Mouse (Mus musculus) liver, embryonic 15.5 days (tissue): ENCODE measurements around the gene Fxyd3. TPM values are rescaled to one million over a fixed set of nuclear protein-coding genes. Genes with fewer than 3 reads are reported as not detected.

ENCODE experiments used
- ATAC-seq: fragments of 200-750 bp; cut with Nextera tagmentation; 2 replicates; pipeline ENCODE4 v1.8.0; 2017; ENCODE audit warnings: moderate number of reproducible peaks, mild to moderate bottlenecking, moderate library complexity; ENCODE audit not compliant: insufficient read depth
- H3K27ac ChIP-seq: fragments of 300-500 bp; sonication (generic); replicated peaks from 2 replicates; pipeline ENCODE4 v1.5.1; 2015; ENCODE audit warnings: mild to moderate bottlenecking, inconsistent platforms
- H3K27me3 ChIP-seq: fragments of 300-500 bp; sonication (generic); 2 replicates; pipeline ENCODE4 v1.6.1; 2015; ENCODE audit warnings: mild to moderate bottlenecking, inconsistent platforms
- H3K36me3 ChIP-seq: fragments of 300-500 bp; sonication (generic); replicated peaks from 2 replicates; pipeline ENCODE4 v1.6.1; 2015; ENCODE audit warnings: moderate library complexity, mild to moderate bottlenecking, inconsistent platforms
- H3K4me1 ChIP-seq: fragments of 300-500 bp; sonication (generic); replicated peaks from 2 replicates; pipeline ENCODE4 v1.6.1; 2015; ENCODE audit warnings: inconsistent platforms
- H3K4me2 ChIP-seq: fragments of 300-500 bp; sonication (generic); 2 replicates; pipeline ENCODE4 v1.6.1; 2015; ENCODE audit warnings: moderate library complexity, mild to moderate bottlenecking, inconsistent platforms
- H3K4me3 ChIP-seq: fragments of 300-500 bp; sonication (generic); replicated peaks from 2 replicates; pipeline ENCODE4 v1.5.1; 2015; ENCODE audit warnings: mild to moderate bottlenecking, inconsistent platforms
- H3K9ac ChIP-seq: fragments of 300-500 bp; sonication (generic); 2 replicates; pipeline ENCODE4 v1.6.1; 2015; ENCODE audit warnings: moderate library complexity, mild to moderate bottlenecking, inconsistent platforms
- H3K9me3 ChIP-seq: fragments of 300-500 bp; sonication (generic); replicated peaks from 2 replicates; pipeline ENCODE4 v1.6.1; 2016; ENCODE audit warnings: inconsistent platforms
- WGBS: fragments of 180-500 bp; shearing (Covaris S2); methylation state at CpG from one replicate; pipeline ENCODE4 v1.1.7; 2015; ENCODE audit warnings: mixed read lengths; ENCODE audit not compliant: insufficient replicate concordance; 5-methylcytosine and 5-hydroxymethylcytosine counted together
- polyA plus RNA-seq: library from polyadenylated mRNA; unstranded; fragments of >200 nt; fragmentation: Nextera tagmentation; extraction: Ambion mirVana; gene quantifications from 2 replicates; pipeline ENCODE4 v1.2.1, GENCODE M21; 2015

Fxyd3 gene
- polyA plus RNA-seq, 1 experiment from 2014 or later: 0.35 TPM

GRCm38 (mm10) chr7:31082831-31083588 is 6.5 kb upstream of the Fxyd3 start:
- Histone ChIP-seq H3K27me3 (no peaks in the 10 kb centered on the region), H3K9me3 (no peaks in the 10 kb centered on the region), H3K36me3 (no peaks in the 10 kb centered on the region), H3K9ac (no peak overlapping the region), H3K4me2 (no peak overlapping the region), H3K4me1 (no peaks in the 10 kb centered on the region; the same call in 1 of the 2 replicates), H3K4me3 (no peak overlapping the region), H3K27ac (no peak overlapping the region)
- ATAC-seq: no peak
- WGBS: 52% methylated on average over 14 of the region's 14 CpGs

GRCm38 (mm10) chr7:31082106-31082505 is 5.6 kb upstream of the Fxyd3 start:
- Histone ChIP-seq H3K9me3 (no peaks in the 10 kb centered on the region), H3K4me1 (no peaks in the 10 kb centered on the region; the same call in 1 of the 2 replicates), H3K27ac (no peak overlapping the region), H3K4me2 (no peak overlapping the region), H3K27me3 (no peaks in the 10 kb centered on the region), H3K9ac (no peak overlapping the region), H3K36me3 (no peaks in the 10 kb centered on the region), H3K4me3 (no peak overlapping the region)
- no peak for ATAC-seq

GRCm38 (mm10) chr7:31081106-31081505 is 4.6 kb upstream of the Fxyd3 start:
- WGBS: 21% methylated on average over 1 of the region's 1 CpGs
- Histone ChIP-seq H3K4me2 (no peak overlapping the region), H3K4me3 (no peak overlapping the region), H3K4me1 (no peaks in the 10 kb centered on the region; the same call in 1 of the 2 replicates), H3K9ac (no peak overlapping the region), H3K9me3 (no peaks in the 10 kb centered on the region), H3K27ac (no peak overlapping the region), H3K36me3 (no peaks in the 10 kb centered on the region), H3K27me3 (no peaks in the 10 kb centered on the region)
- ATAC-seq: no peak

- H3K27ac ChIP-seq: no peak overlapping the region
- no peaks in the 10 kb centered on the region for H3K36me3 ChIP-seq
- no peak overlapping the region for H3K4me3 ChIP-seq
- H3K9me3 ChIP-seq: no peaks in the 10 kb centered on the region
- H3K9ac ChIP-seq: no peak overlapping the region
- no peak overlapping the region for H3K4me2 ChIP-seq
- 55% methylated on average over 3 of the region's 3 CpGs for WGBS
- no peaks in the 10 kb centered on the region; the same call in 1 of the 2 replicates for H3K4me1 ChIP-seq
- no peaks in the 10 kb centered on the region for H3K27me3 ChIP-seq
- ATAC-seq: no peak
Measured at GRCm38 (mm10) chr7:31080611-31081010, 4.1 kb upstream of the Fxyd3 start.

GRCm38 (mm10) chr7:31079670-31080069 is 3.2 kb upstream of the Fxyd3 start:
- WGBS: 73% methylated on average over 8 of the region's 8 CpGs
- H3K27ac ChIP-seq: no peak overlapping the region
- H3K4me2 ChIP-seq: no peak overlapping the region
- H3K4me1 ChIP-seq: no peaks in the 10 kb centered on the region
- no peak for ATAC-seq
- H3K27me3 ChIP-seq: no peaks in the 10 kb centered on the region
- no peaks in the 10 kb centered on the region for H3K36me3 ChIP-seq
- H3K4me3 ChIP-seq: no peak overlapping the region
- H3K9ac ChIP-seq: no peak overlapping the region
- H3K9me3 ChIP-seq: no peaks in the 10 kb centered on the region

- Histone ChIP-seq H3K9ac (no peak overlapping the region), H3K4me3 (no peak overlapping the region), H3K27me3 (no peaks in the 10 kb centered on the region), H3K4me1 (no peaks in the 10 kb centered on the region), H3K9me3 (no peaks in the 10 kb centered on the region), H3K36me3 (no peaks in the 10 kb centered on the region), H3K4me2 (no peak overlapping the region), H3K27ac (no peak overlapping the region)
- 25% methylated on average over 5 of the region's 5 CpGs for WGBS
- ATAC-seq: no peak
Measured at GRCm38 (mm10) chr7:31077885-31078445, 1.5 kb upstream of the Fxyd3 start.

- ATAC-seq: no peak
- H3K9ac ChIP-seq: no peak overlapping the region
Measured at GRCm38 (mm10) chr7:31077470-31077869, 966 bp upstream of the Fxyd3 start.

GRCm38 (mm10) chr7:31074713-31075069 is 1.8 kb downstream of the Fxyd3 start:
- no peak for ATAC-seq
- H3K4me2 ChIP-seq: no peak overlapping the region
- no peaks in the 10 kb centered on the region for H3K27me3 ChIP-seq
- no peak overlapping the region for H3K4me3 ChIP-seq
- H3K9ac ChIP-seq: no peak overlapping the region
- H3K27ac ChIP-seq: no peak overlapping the region
- 47% methylated on average over 5 of the region's 5 CpGs for WGBS
- no peaks in the 10 kb centered on the region for H3K36me3 ChIP-seq
- no peaks in the 10 kb centered on the region for H3K4me1 ChIP-seq
- H3K9me3 ChIP-seq: no peaks in the 10 kb centered on the region

More at GRCm38 (mm10) chr7:31077470-31077869, 966 bp upstream of the Fxyd3 start:
- no peaks in the 10 kb centered on the region for H3K27me3 ChIP-seq
- H3K4me3 ChIP-seq: no peak overlapping the region
- no peaks in the 10 kb centered on the region for H3K9me3 ChIP-seq
- H3K4me1 ChIP-seq: no peaks in the 10 kb centered on the region
- no peaks in the 10 kb centered on the region for H3K36me3 ChIP-seq
- H3K4me2 ChIP-seq: no peak overlapping the region
- WGBS: 49% methylated on average over 6 of the region's 6 CpGs
- no peak overlapping the region for H3K27ac ChIP-seq

- H3K27me3 ChIP-seq: no peaks in the 10 kb centered on the region
- no peak overlapping the region for H3K4me2 ChIP-seq
- no peak overlapping the region for H3K27ac ChIP-seq
- no peak overlapping the region for H3K4me3 ChIP-seq
- H3K9ac ChIP-seq: no peak overlapping the region
- H3K4me1 ChIP-seq: no peaks in the 10 kb centered on the region
- no peak for ATAC-seq
- WGBS: 48% methylated on average over 7 of the region's 7 CpGs
- no peaks in the 10 kb centered on the region for H3K9me3 ChIP-seq
- no peaks in the 10 kb centered on the region for H3K36me3 ChIP-seq
Measured at GRCm38 (mm10) chr7:31074061-31074712, 2.3 kb downstream of the Fxyd3 start.

- no peaks in the 10 kb centered on the region for H3K9me3 ChIP-seq
- H3K27ac ChIP-seq: no peak overlapping the region
- no peak overlapping the region for H3K4me3 ChIP-seq
- H3K27me3 ChIP-seq: no peaks in the 10 kb centered on the region
- no peaks in the 10 kb centered on the region for H3K36me3 ChIP-seq
- ATAC-seq: no peak
- no peak overlapping the region for H3K4me2 ChIP-seq
- H3K4me1 ChIP-seq: no peaks in the 10 kb centered on the region
- H3K9ac ChIP-seq: no peak overlapping the region
Measured at GRCm38 (mm10) chr7:31073546-31073945, 3.0 kb downstream of the Fxyd3 start.

- WGBS: 50% methylated on average over 9 of the region's 9 CpGs
- H3K4me3 ChIP-seq: no peak overlapping the region
- no peaks in the 10 kb centered on the region for H3K27me3 ChIP-seq
- no peaks in the 10 kb centered on the region for H3K4me1 ChIP-seq
- ATAC-seq: no peak
- no peak overlapping the region for H3K4me2 ChIP-seq
- H3K9me3 ChIP-seq: no peaks in the 10 kb centered on the region
- no peaks in the 10 kb centered on the region for H3K36me3 ChIP-seq
- H3K27ac ChIP-seq: no peak overlapping the region
- no peak overlapping the region for H3K9ac ChIP-seq
Measured at GRCm38 (mm10) chr7:31072326-31072725, 4.2 kb downstream of the Fxyd3 start.
